ENCODE assay signal across 1 mouse cellular context in genomic region chr4:135896157-135896556, GRCm38 (mm10).
TF ChIP-seq lines count a peak whose summit lies in the region.

No protein-coding gene starts in this region.

TF ChIP-seq in CH12.LX, 34 proteins besides CTCF, POLR2A, EP300 and RAD21 (continued from another document):
- peak; percentile 45; the same call in 1 of the 2 replicates for TF ChIP-seq TCF12 (IDR thresholded peaks at IDR 0.05; ENCODE audit: low read depth, low read length)
- TF ChIP-seq MAFK (IDR thresholded peaks at IDR 0.05; ENCODE audit: insufficient replicate concordance, low read length): 0 out of 2 replicates have a peak, but pooled peaks have one; percentile 34
- 0 out of 2 replicates have a peak, but pooled peaks have one; percentile 54 for TF ChIP-seq MAZ (IDR thresholded peaks at IDR 0.05; ENCODE audit: low read depth, low read length)
- no peak for TF ChIP-seq ZNF384 (IDR thresholded peaks at IDR 0.05; ENCODE audit: low read depth, low read length)
- no peak; the same call in 1 of the 2 replicates for TF ChIP-seq SMC3 (IDR thresholded peaks at IDR 0.05; ENCODE audit: low read depth, low read length)
